Mouse (Mus musculus): ENCODE data around the gene Lancl1. TPM values are rescaled to one million over a fixed set of nuclear protein-coding genes. Genes with fewer than 3 reads are reported as not detected.

Lancl1 gene
- total and polyA plus RNA-seq, 2 experiments, result 25.5 to 39.2 TPM

DNA sequence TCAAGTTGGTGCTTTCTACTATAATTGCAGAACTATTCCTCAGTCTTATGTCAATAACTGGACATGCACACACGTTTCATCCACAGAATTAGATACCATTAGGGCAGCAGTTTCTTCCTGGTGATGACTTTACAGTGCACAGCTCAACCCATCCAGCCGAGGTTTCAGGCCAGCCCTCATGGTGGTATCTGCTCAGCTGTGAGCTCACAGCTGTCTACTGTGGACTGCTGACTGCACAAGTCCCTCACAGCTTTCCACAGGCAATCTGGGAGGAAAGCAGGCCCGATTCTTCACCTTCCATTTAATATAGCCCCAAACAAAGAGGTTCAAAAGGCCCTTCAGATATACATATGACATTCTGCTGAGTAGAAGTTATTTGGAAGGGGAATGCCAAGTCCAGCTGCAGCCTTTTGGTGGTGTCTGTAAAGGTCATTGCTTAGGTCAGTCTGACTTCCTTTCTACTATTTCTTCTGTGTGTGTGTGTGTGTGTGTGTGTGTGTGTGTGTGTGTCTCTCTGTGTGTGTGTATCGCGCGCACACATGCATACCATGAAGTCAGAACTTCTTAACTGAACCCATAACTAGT, 11.7 kb downstream of the Lancl1 start:
- no peak overlapping the region for H3K9ac ChIP-seq (ENCODE audit: low read depth, low read length)
- H3K27ac ChIP-seq (replicated peaks; ENCODE audit: insufficient read depth, low read depth, low read length), result 0 out of 2 replicates have a peak overlapping the region, but pooled peaks have one; percentile 18
- TF ChIP-seq POLR2A (IDR thresholded peaks at IDR 0.05; ENCODE audit: extremely low read depth, insufficient read depth, low read length), result no peak
- TF ChIP-seq CTCF (IDR thresholded peaks at IDR 0.05; ENCODE audit: low read depth, low read length), result no peak
- no peak for DNase-seq (ENCODE audit: extremely low read depth, low read depth, low spot score)
- H3K79me2 ChIP-seq (ENCODE audit: control insufficient read depth, insufficient read depth, low read length), result no peaks in the 10 kb centered on the region
- WGBS, result 72% methylated on average over 6 of the region's 6 CpGs
- H3K36me3 ChIP-seq (ENCODE audit: control insufficient read depth, insufficient read depth, low read length), result peaks cover 12% of the 10 kb centered on the region; the same call in 1 of the 2 replicates
- no peaks in the 10 kb centered on the region for H3K27me3 ChIP-seq (ENCODE audit: control insufficient read depth, insufficient read depth, low read length)
- H3K4me3 ChIP-seq (ENCODE audit: insufficient read depth, low read depth, low read length), result no peak overlapping the region
- no peaks in the 10 kb centered on the region; the same call in 1 of the 2 replicates for H3K4me1 ChIP-seq (ENCODE audit: control insufficient read depth, insufficient read depth, low read length)

DNA sequence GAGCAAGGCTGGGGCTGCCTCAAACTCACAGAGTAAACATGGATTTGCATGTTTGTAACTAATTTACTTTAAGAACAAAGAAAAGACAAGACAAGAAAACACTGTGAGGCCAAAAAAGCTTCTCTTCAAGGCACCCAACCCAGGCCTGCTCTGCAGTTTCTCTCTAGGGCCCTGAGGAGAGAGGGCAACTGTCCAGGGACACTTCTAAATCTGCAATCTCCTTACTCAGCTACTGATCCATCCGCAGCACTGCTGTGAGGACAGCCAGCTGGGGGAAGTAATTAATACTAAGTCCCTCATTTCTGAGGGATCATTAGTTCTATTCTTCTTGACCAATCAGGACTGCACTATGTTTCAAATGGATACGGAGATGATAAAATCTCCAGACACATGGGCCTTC, 12.5 kb downstream of the Lancl1 start:
- no peaks in the 10 kb centered on the region; the same call in 1 of the 2 replicates for H3K4me1 ChIP-seq (ENCODE audit: control insufficient read depth, insufficient read depth, low read length)
- no peaks in the 10 kb centered on the region for H3K27me3 ChIP-seq (ENCODE audit: control insufficient read depth, insufficient read depth, low read length)
- H3K9ac ChIP-seq (ENCODE audit: low read depth, low read length), result no peak overlapping the region
- no peak overlapping the region for H3K27ac ChIP-seq (replicated peaks; ENCODE audit: insufficient read depth, low read depth, low read length)
- WGBS, result 77% methylated on average over 2 of the region's 2 CpGs
- H3K36me3 ChIP-seq (ENCODE audit: control insufficient read depth, insufficient read depth, low read length), result peaks cover 12% of the 10 kb centered on the region; the same call in 1 of the 2 replicates
- no peak for TF ChIP-seq CTCF (IDR thresholded peaks at IDR 0.05; ENCODE audit: low read depth, low read length)
- TF ChIP-seq POLR2A (IDR thresholded peaks at IDR 0.05; ENCODE audit: extremely low read depth, insufficient read depth, low read length), result no peak
- H3K79me2 ChIP-seq (ENCODE audit: control insufficient read depth, insufficient read depth, low read length), result no peaks in the 10 kb centered on the region
- no peak for DNase-seq (ENCODE audit: extremely low read depth, low read depth, low spot score)
- H3K4me3 ChIP-seq (ENCODE audit: insufficient read depth, low read depth, low read length), result no peak overlapping the region

DNA sequence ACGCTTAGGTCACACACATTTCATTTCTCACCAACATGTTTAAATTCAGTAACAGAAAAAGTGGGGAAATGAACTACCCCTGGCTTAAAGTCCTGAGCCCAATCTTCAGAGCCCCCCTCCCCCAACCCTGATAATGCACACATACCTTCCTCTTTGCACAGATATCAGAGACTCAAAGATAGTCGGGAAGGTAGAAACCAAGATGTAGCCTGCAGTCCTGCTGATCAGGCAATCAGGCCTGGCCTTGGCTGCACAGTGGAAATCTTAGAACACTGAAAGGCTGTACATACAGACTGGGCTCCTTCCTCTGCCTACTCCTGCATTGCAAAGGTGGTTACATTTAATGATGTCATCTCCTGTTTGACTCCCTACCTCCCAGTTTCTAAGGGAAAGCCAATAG, 15.9 kb downstream of the Lancl1 start:
- Histone ChIP-seq H3K79me2 (ENCODE audit: control insufficient read depth, insufficient read depth, low read length) (no peaks in the 10 kb centered on the region), H3K27me3 (ENCODE audit: control insufficient read depth, insufficient read depth, low read length) (no peaks in the 10 kb centered on the region), H3K27ac (replicated peaks; ENCODE audit: insufficient read depth, low read depth, low read length) (no peak overlapping the region), H3K4me3 (ENCODE audit: insufficient read depth, low read depth, low read length) (no peak overlapping the region), H3K36me3 (ENCODE audit: control insufficient read depth, insufficient read depth, low read length) (peaks cover 12% of the 10 kb centered on the region), H3K9ac (ENCODE audit: low read depth, low read length) (no peak overlapping the region), H3K4me1 (ENCODE audit: control insufficient read depth, insufficient read depth, low read length) (no peaks in the 10 kb centered on the region)
- DNase-seq (ENCODE audit: extremely low read depth, low read depth, low spot score), result no peak
- TF ChIP-seq POLR2A (IDR thresholded peaks at IDR 0.05; ENCODE audit: extremely low read depth, insufficient read depth, low read length) (no peak), CTCF (IDR thresholded peaks at IDR 0.05; ENCODE audit: low read depth, low read length) (no peak)
- WGBS, result 81% methylated on average over 2 of the region's 2 CpGs

DNA sequence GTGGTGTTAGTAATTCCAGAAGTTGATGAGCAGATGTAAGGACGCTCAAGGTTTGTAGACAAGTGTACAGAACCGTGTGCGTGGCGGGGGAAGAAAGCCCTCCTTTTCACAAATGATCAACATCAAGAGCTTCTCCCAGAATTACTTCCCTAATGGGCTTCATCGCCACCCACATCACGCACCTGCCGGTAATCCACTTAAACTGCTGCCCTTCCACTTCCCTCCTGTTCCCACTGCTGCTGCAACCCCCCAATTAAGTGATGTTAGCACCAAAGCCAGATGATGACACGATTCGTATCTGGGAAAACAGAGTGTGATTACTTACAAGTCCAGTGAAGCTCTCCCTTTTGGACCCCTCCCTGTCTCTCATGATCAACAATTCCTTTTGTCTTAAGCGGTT, 16.6 kb downstream of the Lancl1 start:
- Histone ChIP-seq H3K4me1 (ENCODE audit: control insufficient read depth, insufficient read depth, low read length) (no peaks in the 10 kb centered on the region), H3K36me3 (ENCODE audit: control insufficient read depth, insufficient read depth, low read length) (peaks cover 8% of the 10 kb centered on the region), H3K4me3 (ENCODE audit: insufficient read depth, low read depth, low read length) (no peak overlapping the region), H3K9ac (ENCODE audit: low read depth, low read length) (no peak overlapping the region), H3K79me2 (ENCODE audit: control insufficient read depth, insufficient read depth, low read length) (no peaks in the 10 kb centered on the region), H3K27me3 (ENCODE audit: control insufficient read depth, insufficient read depth, low read length) (no peaks in the 10 kb centered on the region), H3K27ac (replicated peaks; ENCODE audit: insufficient read depth, low read depth, low read length) (no peak overlapping the region)
- no peak for DNase-seq (ENCODE audit: extremely low read depth, low read depth, low spot score)
- WGBS, result 96% methylated on average over 10 of the region's 10 CpGs
- TF ChIP-seq CTCF (IDR thresholded peaks at IDR 0.05; ENCODE audit: low read depth, low read length) (no peak), POLR2A (IDR thresholded peaks at IDR 0.05; ENCODE audit: extremely low read depth, insufficient read depth, low read length) (no peak)

DNA sequence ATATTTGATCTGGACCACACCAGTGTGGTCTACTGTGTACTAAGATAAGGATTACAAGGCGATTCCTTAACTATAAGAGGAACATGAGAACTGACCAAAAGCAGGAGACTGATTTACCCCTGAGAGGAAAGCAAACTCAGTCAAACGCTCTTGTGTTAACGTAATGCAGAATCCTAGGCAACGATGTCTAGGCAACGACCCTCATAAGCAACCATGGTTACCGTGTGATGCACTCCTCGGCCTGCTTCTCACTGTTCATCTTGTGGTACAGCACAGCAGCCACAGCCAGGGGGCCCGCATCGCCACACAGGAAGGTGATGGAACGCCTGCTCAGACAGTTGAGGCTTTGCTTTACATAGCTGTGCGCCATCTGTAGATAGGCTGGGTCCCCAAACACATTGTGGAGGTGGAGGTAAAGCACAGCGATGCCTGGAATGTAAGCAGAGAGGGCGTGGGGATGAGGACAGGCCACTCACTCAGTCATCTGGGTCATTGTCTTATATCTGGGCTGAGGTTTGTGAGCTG, 18.0 kb downstream of the Lancl1 start:
- WGBS, result 93% methylated on average over 13 of the region's 13 CpGs
- no peak for TF ChIP-seq POLR2A (IDR thresholded peaks at IDR 0.05; ENCODE audit: extremely low read depth, insufficient read depth, low read length)
- TF ChIP-seq CTCF (IDR thresholded peaks at IDR 0.05; ENCODE audit: low read depth, low read length), result no peak

More for the DNA sequence above, 18.0 kb downstream of the Lancl1 start:
- no peak for DNase-seq (ENCODE audit: extremely low read depth, low read depth, low spot score)
- Histone ChIP-seq H3K9ac (ENCODE audit: low read depth, low read length) (no peak overlapping the region), H3K36me3 (ENCODE audit: control insufficient read depth, insufficient read depth, low read length) (peaks cover 8% of the 10 kb centered on the region), H3K27me3 (ENCODE audit: control insufficient read depth, insufficient read depth, low read length) (no peaks in the 10 kb centered on the region), H3K27ac (replicated peaks; ENCODE audit: insufficient read depth, low read depth, low read length) (no peak overlapping the region), H3K4me3 (ENCODE audit: insufficient read depth, low read depth, low read length) (no peak overlapping the region), H3K4me1 (ENCODE audit: control insufficient read depth, insufficient read depth, low read length) (no peaks in the 10 kb centered on the region), H3K79me2 (ENCODE audit: control insufficient read depth, insufficient read depth, low read length) (no peaks in the 10 kb centered on the region)
